Mouse (Mus musculus) liver, embryonic 14.5 days (tissue): ENCODE results near the gene Bahd1.

ENCODE experiments used
- CTCF ChIP-seq: IDR thresholded peaks from 2 replicates; pipeline ENCODE4 v1.5.1; 2016; ENCODE audit warnings: antibody characterized with exemption, low read depth, control low read depth
- EP300 ChIP-seq: IDR thresholded peaks from 2 replicates; pipeline ENCODE4 v1.6.1; 2016; ENCODE audit warnings: antibody characterized with exemption, low read depth

GRCm38 (mm10) chr2:118881019-118881418, 19.2 kb upstream of the Bahd1 start:
- TF ChIP-seq CTCF, result no peak
- no peak for TF ChIP-seq EP300
